Mouse (Mus musculus) heart, postnatal 0 days (tissue): ENCODE measurements at regions not wholly inside any gene's neighbourhood (a gene's known extent, or its start where the extent isn't known, plus 50 kb on each side); places are given as distances from the start of the nearest gene placed in this dataset.

ENCODE experiments used
- ATAC-seq: fragments of 200-750 bp; cut with Nextera tagmentation; 2 replicates; pipeline ENCODE4 v1.8.0; 2017; ENCODE audit warnings: low read depth, moderate number of reproducible peaks, moderate library complexity; ENCODE audit not compliant: insufficient read depth
- DNase-seq: peaks from one replicate; pipeline ENCODE4 v3.0.0-alpha.2; 2016; ENCODE audit warnings: low spot score
- H3K27ac ChIP-seq: fragments of 300-500 bp; sonication (generic); 2 replicates; pipeline ENCODE4 v1.5.1; 2014; ENCODE audit warnings: low read depth, mild to moderate bottlenecking
- H3K27me3 ChIP-seq: fragments of 300-500 bp; sonication (generic); 2 replicates; pipeline ENCODE4 v1.6.1; 2014; ENCODE audit warnings: low read length, mixed read lengths; ENCODE audit not compliant: control insufficient read depth, insufficient read depth
- H3K36me3 ChIP-seq: fragments of 300-500 bp; sonication (generic); replicated peaks from 2 replicates; pipeline ENCODE4 v1.6.1; 2014; ENCODE audit warnings: low read length, mixed read lengths; ENCODE audit not compliant: control insufficient read depth, insufficient read depth
- H3K4me1 ChIP-seq: fragments of 300-500 bp; sonication (generic); 2 replicates; pipeline ENCODE4 v1.6.1; 2014; ENCODE audit warnings: antibody characterized with exemption; ENCODE audit not compliant: control insufficient read depth, insufficient read depth
- H3K4me2 ChIP-seq: fragments of 300-500 bp; sonication (generic); 2 replicates; pipeline ENCODE4 v1.6.1; 2014; ENCODE audit warnings: low read depth, mild to moderate bottlenecking, low read length, moderate library complexity
- H3K4me3 ChIP-seq: fragments of 300-500 bp; sonication (generic); 2 replicates; pipeline ENCODE4 v1.5.1; 2014; ENCODE audit warnings: low read depth, low read length
- H3K9ac ChIP-seq: fragments of 300-500 bp; sonication (generic); replicated peaks from 2 replicates; pipeline ENCODE4 v1.6.1; 2014; ENCODE audit warnings: low read depth, low read length, mixed read lengths
- H3K9me3 ChIP-seq: fragments of 300-500 bp; sonication (generic); replicated peaks from 2 replicates; pipeline ENCODE4 v1.6.1; 2016; ENCODE audit warnings: low read length; ENCODE audit not compliant: control insufficient read depth
- CTCF ChIP-seq: IDR thresholded peaks from 2 replicates; pipeline ENCODE4 v1.5.1; 2016; ENCODE audit warnings: antibody characterized with exemption, control low read depth, low read depth
- EP300 ChIP-seq: IDR thresholded peaks from 2 replicates; pipeline ENCODE4 v1.6.1; 2016; ENCODE audit warnings: antibody characterized with exemption, low read depth
- WGBS: fragments of 180-500 bp; shearing (Covaris S2); extraction: QIAGEN DNeasy Blood & Tissue Kit; methylation state at CpG from one replicate; pipeline ENCODE4 v1.1.7; 2014; 5-methylcytosine and 5-hydroxymethylcytosine counted together

- Histone ChIP-seq H3K27ac (no peak overlapping the region), H3K27me3 (no peaks in the 10 kb centered on the region), H3K36me3 (no peaks in the 10 kb centered on the region), H3K9ac (no peak overlapping the region), H3K9me3 (no peaks in the 10 kb centered on the region), H3K4me1 (no peaks in the 10 kb centered on the region), H3K4me2 (no peak overlapping the region), H3K4me3 (no peak overlapping the region)
- TF ChIP-seq CTCF (no peak), EP300 (no peak)
- ATAC-seq (no peak), DNase-seq (no peak)
- WGBS, result 78% methylated on average over 3 of the region's 3 CpGs
These were observed 1451.8 kb upstream of the A1bg start for GRCm38 (mm10) chr15:62374641-62375040.

- no peak overlapping the region for H3K4me3 ChIP-seq
- no peaks in the 10 kb centered on the region for H3K27me3 ChIP-seq
- H3K4me2 ChIP-seq, result no peak overlapping the region
- no peaks in the 10 kb centered on the region for H3K9me3 ChIP-seq
- TF ChIP-seq CTCF, result no peak
- TF ChIP-seq EP300, result no peak
- no peaks in the 10 kb centered on the region for H3K36me3 ChIP-seq
- no peaks in the 10 kb centered on the region for H3K4me1 ChIP-seq
- DNase-seq (no peak), ATAC-seq (no peak)
- no peak overlapping the region for H3K9ac ChIP-seq
- no peak overlapping the region for H3K27ac ChIP-seq
These were observed 1438.4 kb upstream of the A1bg start for GRCm38 (mm10) chr15:62361171-62361570.

GRCm38 (mm10) chr15:62358338-62359239 is 1435.8 kb upstream of the A1bg start:
- TF ChIP-seq CTCF (no peak), EP300 (no peak)
- WGBS, result 69% methylated on average over 8 of the region's 8 CpGs
- DNase-seq (no peak), ATAC-seq (no peak)
- Histone ChIP-seq H3K27ac (no peak overlapping the region), H3K4me1 (no peaks in the 10 kb centered on the region), H3K27me3 (no peaks in the 10 kb centered on the region), H3K36me3 (no peaks in the 10 kb centered on the region), H3K4me3 (no peak overlapping the region), H3K4me2 (no peak overlapping the region), H3K9ac (no peak overlapping the region), H3K9me3 (no peaks in the 10 kb centered on the region)

GRCm38 (mm10) chr15:62353786-62354185 is 1431.0 kb upstream of the A1bg start:
- Histone ChIP-seq H3K36me3 (no peaks in the 10 kb centered on the region), H3K4me2 (no peak overlapping the region), H3K4me3 (no peak overlapping the region), H3K9me3 (no peaks in the 10 kb centered on the region), H3K4me1 (no peaks in the 10 kb centered on the region), H3K9ac (no peak overlapping the region), H3K27ac (no peak overlapping the region), H3K27me3 (no peaks in the 10 kb centered on the region)
- TF ChIP-seq CTCF (no peak), EP300 (no peak)
- no peak for ATAC-seq
- WGBS, result 31% methylated on average over 4 of the region's 4 CpGs
- no peak for DNase-seq

DNA sequence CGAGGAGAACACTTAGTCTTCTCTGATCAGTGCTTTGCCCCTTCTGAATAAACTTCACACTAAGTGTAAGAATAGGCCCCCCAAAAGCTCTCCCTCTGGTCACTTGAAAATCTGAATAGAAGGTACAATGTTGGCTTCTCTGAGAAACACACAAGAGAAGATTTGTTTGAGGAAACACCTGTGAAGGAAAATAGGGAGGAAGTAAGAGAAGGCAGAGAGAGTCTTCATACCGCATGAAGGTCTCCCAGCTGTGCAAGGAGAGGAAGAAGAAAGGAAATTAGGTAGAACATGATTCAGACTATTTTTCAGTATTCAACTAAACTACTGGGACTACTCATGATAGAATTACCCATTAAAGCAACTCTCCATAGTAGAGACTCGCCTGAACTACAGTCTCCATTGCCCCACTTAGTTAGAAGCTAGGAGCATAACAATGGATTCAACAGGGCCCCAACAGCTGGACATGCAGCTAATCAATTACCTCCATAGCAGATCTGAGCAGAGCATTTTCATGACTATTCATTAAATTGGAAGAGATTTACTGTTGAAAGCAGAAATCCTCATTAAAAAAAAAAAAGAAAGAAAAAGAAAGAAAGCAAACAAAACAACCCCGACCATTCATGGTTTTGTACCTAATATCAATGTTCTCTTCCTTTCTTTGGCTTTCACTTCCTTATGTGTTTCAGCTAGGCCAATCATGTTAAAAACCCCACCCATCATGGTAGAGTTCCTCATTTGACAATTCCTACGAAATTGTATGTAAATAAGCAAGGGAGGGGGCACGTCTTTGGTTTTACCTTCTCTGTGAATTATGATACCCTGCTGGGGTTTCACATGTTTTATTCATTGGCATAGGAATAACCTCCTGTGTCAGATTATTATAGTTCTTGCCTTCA is 1428.3 kb upstream of the A1bg start:
- WGBS, result 76% methylated on average over 6 of the region's 6 CpGs
- TF ChIP-seq EP300 (no peak), CTCF (no peak)
- DNase-seq (no peak), ATAC-seq (no peak)
- H3K27ac ChIP-seq, result no peak overlapping the region
- no peak overlapping the region for H3K4me3 ChIP-seq
- no peaks in the 10 kb centered on the region for H3K27me3 ChIP-seq
- no peak overlapping the region for H3K9ac ChIP-seq
- H3K4me2 ChIP-seq, result no peak overlapping the region
- no peaks in the 10 kb centered on the region for H3K4me1 ChIP-seq
- H3K9me3 ChIP-seq, result no peaks in the 10 kb centered on the region
- no peaks in the 10 kb centered on the region for H3K36me3 ChIP-seq
